Mouse (Mus musculus): ENCODE results near the gene Macrod2.

GRCm38 (mm10) chr2:141578206-141578605 is 1183.1 kb downstream of the Macrod2 start:
- TF ChIP-seq MYOD1 (IDR thresholded peaks at IDR 0.05; ENCODE audit: control insufficient read depth, insufficient read length, low read depth), result no peak
- no peak for TF ChIP-seq MAX (IDR thresholded peaks at IDR 0.05)
- TF ChIP-seq CTCF (IDR thresholded peaks at IDR 0.05; ENCODE audit: control insufficient read depth, insufficient read depth, insufficient read length), result no peak
- no peak for TF ChIP-seq CEBPB (IDR thresholded peaks at IDR 0.05; ENCODE audit: low read depth)
- no peak for TF ChIP-seq USF1 (IDR thresholded peaks at IDR 0.05; ENCODE audit: low read depth)
- TF ChIP-seq FOSL1 (IDR thresholded peaks at IDR 0.05; ENCODE audit: insufficient read depth, low read length, poor library complexity, severe bottlenecking), result no peak

Measured in C2C12 (cell line).